Mouse (Mus musculus) stomach, embryonic 16.5 days (tissue): ENCODE results near the gene Ccnb1ip1. TPM values are rescaled to one million over a fixed set of nuclear protein-coding genes. Genes with fewer than 3 reads are reported as not detected.

Source experiments
- ATAC-seq: fragments of 200-750 bp; cut with Nextera tagmentation; 2 replicates; pipeline ENCODE4 v1.8.0; 2017; ENCODE audit warnings: moderate number of reproducible peaks, moderate TSS enrichment; ENCODE audit not compliant: insufficient read depth, low FRiP score
- H3K27ac ChIP-seq: fragments of 300-500 bp; sonication (generic); 2 replicates; pipeline ENCODE4 v1.5.1; 2014; ENCODE audit warnings: low read length
- H3K27me3 ChIP-seq: fragments of 300-500 bp; sonication (generic); 2 replicates; pipeline ENCODE4 v1.6.1; 2014; ENCODE audit warnings: low read length, control low read depth, mixed read lengths; ENCODE audit not compliant: control insufficient read depth, insufficient read depth
- H3K36me3 ChIP-seq: fragments of 300-500 bp; sonication (generic); 2 replicates; pipeline ENCODE4 v1.6.1; 2014; ENCODE audit warnings: low read length; ENCODE audit not compliant: control insufficient read depth, insufficient read depth
- H3K4me1 ChIP-seq: fragments of 300-500 bp; sonication (generic); 2 replicates; pipeline ENCODE4 v1.6.1; 2014; ENCODE audit warnings: low read length, control low read depth, mixed read lengths; ENCODE audit not compliant: control insufficient read depth, insufficient read depth
- H3K4me2 ChIP-seq: fragments of 300-500 bp; sonication (generic); 2 replicates; pipeline ENCODE4 v1.6.1; 2014; ENCODE audit warnings: low read depth, low read length, mixed read lengths
- H3K4me3 ChIP-seq: fragments of 300-500 bp; sonication (generic); replicated peaks from 2 replicates; pipeline ENCODE4 v1.5.1; 2014; ENCODE audit warnings: mild to moderate bottlenecking, low read length
- H3K9ac ChIP-seq: fragments of 300-500 bp; sonication (generic); 2 replicates; pipeline ENCODE4 v1.6.1; 2014; ENCODE audit warnings: low read length
- H3K9me3 ChIP-seq: fragments of 300-500 bp; sonication (generic); replicated peaks from 2 replicates; pipeline ENCODE4 v1.6.1; 2016; ENCODE audit warnings: low read length, control low read depth; ENCODE audit not compliant: control insufficient read depth
- WGBS: fragments of 180-500 bp; shearing (Covaris S2); extraction: QIAGEN DNeasy Blood & Tissue Kit; methylation state at CpG from one replicate; pipeline ENCODE4 v1.1.7; 2014; 5-methylcytosine and 5-hydroxymethylcytosine counted together
- polyA plus RNA-seq: library from polyadenylated mRNA; unstranded; fragments of >200 nt; fragmentation: Nextera tagmentation; extraction: Ambion mirVana; gene quantifications from 2 replicates; pipeline ENCODE4 v1.2.1, GENCODE M21; 2015

The Ccnb1ip1 gene
- not detected in 2 replicates for polyA plus RNA-seq

- peak within 1 kb of the TSS; percentile 64 for H3K4me3 ChIP-seq
- H3K9me3 ChIP-seq, result no peaks in the 10 kb centered on the region
- under 1% methylated on average over 42 of the region's 42 CpGs for WGBS
- H3K36me3 ChIP-seq, result no peaks in the 10 kb centered on the region
- peak; percentile 100 for ATAC-seq
- H3K4me1 ChIP-seq, result peaks cover 3% of the 10 kb centered on the region
- H3K27me3 ChIP-seq, result no peaks in the 10 kb centered on the region
- peak within 1 kb of the TSS; percentile 91 for H3K27ac ChIP-seq
- peak within 1 kb of the TSS; percentile 57 for H3K4me2 ChIP-seq
- H3K9ac ChIP-seq, result peak within 1 kb of the TSS; percentile 76
These were observed at the start of gene Ccnb1ip1, which contains the start of gene Parp2 for GRCm38 (mm10) chr14:50807487-50808072. Gene Ccnb1ip1, minus strand, starts transcription at chr14:50807732. Gene Parp2, plus strand, starts transcription at chr14:50807841.

- WGBS, result 83% methylated on average over 5 of the region's 5 CpGs
- Histone ChIP-seq H3K27me3 (no peaks in the 10 kb centered on the region), H3K9ac (no peak overlapping the region), H3K4me1 (no peaks in the 10 kb centered on the region), H3K27ac (no peak overlapping the region), H3K9me3 (0 out of 2 replicates have a peak, but pooled peaks cover 3% of the 10 kb centered on the region), H3K36me3 (peaks cover 8% of the 10 kb centered on the region; the same call in 1 of the 2 replicates), H3K4me2 (no peak overlapping the region), H3K4me3 (no peak overlapping the region)
- no peak for ATAC-seq
These were observed 48.3 kb upstream of the Ccnb1ip1 start for GRCm38 (mm10) chr14:50855788-50856187.

GRCm38 (mm10) chr14:50837236-50837635 lies 29.7 kb upstream of the Ccnb1ip1 start:
- Histone ChIP-seq H3K9ac (no peak overlapping the region), H3K4me3 (no peak overlapping the region), H3K27ac (no peak overlapping the region), H3K36me3 (0 out of 2 replicates have a peak, but pooled peaks cover 4% of the 10 kb centered on the region), H3K27me3 (no peaks in the 10 kb centered on the region), H3K4me2 (no peak overlapping the region), H3K4me1 (no peaks in the 10 kb centered on the region), H3K9me3 (no peaks in the 10 kb centered on the region)
- 67% methylated on average over 6 of the region's 6 CpGs for WGBS
- no peak for ATAC-seq

GRCm38 (mm10) chr14:50834435-50834834 lies 26.9 kb upstream of the Ccnb1ip1 start:
- Histone ChIP-seq H3K4me3 (no peak overlapping the region), H3K27me3 (no peaks in the 10 kb centered on the region), H3K4me2 (no peak overlapping the region), H3K36me3 (0 out of 2 replicates have a peak, but pooled peaks cover 4% of the 10 kb centered on the region), H3K4me1 (no peaks in the 10 kb centered on the region), H3K9ac (no peak overlapping the region), H3K9me3 (no peaks in the 10 kb centered on the region), H3K27ac (peak overlapping the region; percentile 43; the same call in 1 of the 2 replicates)
- ATAC-seq, result no peak
- 39% methylated on average over 2 of the region's 2 CpGs for WGBS

GRCm38 (mm10) chr14:50833964-50834363 lies 26.4 kb upstream of the Ccnb1ip1 start:
- Histone ChIP-seq H3K27me3 (no peaks in the 10 kb centered on the region), H3K4me2 (no peak overlapping the region), H3K36me3 (0 out of 2 replicates have a peak, but pooled peaks cover 4% of the 10 kb centered on the region), H3K27ac (peak overlapping the region; percentile 43; the same call in 1 of the 2 replicates), H3K4me3 (no peak overlapping the region), H3K9me3 (no peaks in the 10 kb centered on the region), H3K4me1 (no peaks in the 10 kb centered on the region), H3K9ac (no peak overlapping the region)
- 81% methylated on average over 10 of the region's 10 CpGs for WGBS
- ATAC-seq, result peak; percentile 22; the same call in 1 of the 2 replicates

- Histone ChIP-seq H3K27me3 (no peaks in the 10 kb centered on the region), H3K4me1 (no peaks in the 10 kb centered on the region), H3K4me3 (no peak overlapping the region), H3K36me3 (0 out of 2 replicates have a peak, but pooled peaks cover 4% of the 10 kb centered on the region), H3K27ac (no peak overlapping the region), H3K4me2 (no peak overlapping the region), H3K9ac (no peak overlapping the region), H3K9me3 (no peaks in the 10 kb centered on the region)
- no peak for ATAC-seq
- 62% methylated on average over 3 of the region's 3 CpGs for WGBS
These were observed 22.3 kb upstream of the Ccnb1ip1 start for GRCm38 (mm10) chr14:50829878-50830277.

- peaks cover 11% of the 10 kb centered on the region; the same call in 1 of the 2 replicates for H3K36me3 ChIP-seq
- no peaks in the 10 kb centered on the region for H3K9me3 ChIP-seq
- H3K9ac ChIP-seq, result no peak overlapping the region
- no peaks in the 10 kb centered on the region for H3K4me1 ChIP-seq
- H3K4me3 ChIP-seq, result no peak overlapping the region
- no peaks in the 10 kb centered on the region for H3K27me3 ChIP-seq
- ATAC-seq, result no peak
- H3K27ac ChIP-seq, result no peak overlapping the region
- no peak overlapping the region for H3K4me2 ChIP-seq
- WGBS, result 92% methylated on average over 4 of the region's 4 CpGs
These were observed 19.0 kb upstream of the Ccnb1ip1 start for GRCm38 (mm10) chr14:50826579-50826978.

- no peaks in the 10 kb centered on the region for H3K9me3 ChIP-seq
- H3K27me3 ChIP-seq, result no peaks in the 10 kb centered on the region
- peaks cover 12% of the 10 kb centered on the region; the same call in 1 of the 2 replicates for H3K36me3 ChIP-seq
- no peaks in the 10 kb centered on the region for H3K4me1 ChIP-seq
- no peak overlapping the region for H3K4me2 ChIP-seq
- 79% methylated on average over 9 of the region's 9 CpGs for WGBS
- H3K9ac ChIP-seq, result no peak overlapping the region
- H3K27ac ChIP-seq, result no peak overlapping the region
- no peak overlapping the region for H3K4me3 ChIP-seq
- no peak for ATAC-seq
These were observed 16.7 kb upstream of the Ccnb1ip1 start for GRCm38 (mm10) chr14:50824219-50824618.

- WGBS, result 74% methylated on average over 2 of the region's 2 CpGs
- peaks cover 15% of the 10 kb centered on the region; the same call in 1 of the 2 replicates for H3K36me3 ChIP-seq
These were observed 15.7 kb upstream of the Ccnb1ip1 start for GRCm38 (mm10) chr14:50823240-50823639.

More at GRCm38 (mm10) chr14:50823240-50823639, 15.7 kb upstream of the Ccnb1ip1 start:
- Histone ChIP-seq H3K4me2 (no peak overlapping the region), H3K27me3 (no peaks in the 10 kb centered on the region), H3K9ac (no peak overlapping the region), H3K27ac (no peak overlapping the region), H3K9me3 (no peaks in the 10 kb centered on the region), H3K4me1 (no peaks in the 10 kb centered on the region), H3K4me3 (no peak overlapping the region)
- ATAC-seq, result no peak
